Mouse (Mus musculus): ENCODE data around the gene H2-DMb1.

H2-DMb1 gene

DNA sequence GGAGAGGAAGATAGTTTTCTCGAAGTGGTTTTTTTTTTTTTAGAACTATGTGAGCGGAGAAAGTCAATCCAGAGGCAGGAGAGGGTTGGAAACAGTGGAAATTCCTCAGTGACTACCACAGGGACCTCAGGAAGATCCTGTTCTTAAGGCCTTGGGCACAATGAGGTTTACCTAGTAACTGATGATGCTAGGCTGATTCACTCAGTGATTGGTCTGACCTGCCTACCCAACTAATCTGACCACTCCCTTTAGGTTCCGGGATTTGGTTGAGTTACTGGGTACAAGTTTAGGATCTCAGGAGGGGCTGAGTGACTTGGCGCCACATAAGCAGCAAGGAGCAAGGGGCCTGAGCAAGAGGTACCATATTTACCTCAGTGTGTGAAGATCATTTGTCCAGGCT lies at the start of gene H2-DMb1:
H2-DMb1 (plus strand) TSS at position 150 of the 400 bp plus-strand sequence.
- peak; percentile 51 for DNase-seq (ENCODE audit: low read depth, low spot score)

DNA sequence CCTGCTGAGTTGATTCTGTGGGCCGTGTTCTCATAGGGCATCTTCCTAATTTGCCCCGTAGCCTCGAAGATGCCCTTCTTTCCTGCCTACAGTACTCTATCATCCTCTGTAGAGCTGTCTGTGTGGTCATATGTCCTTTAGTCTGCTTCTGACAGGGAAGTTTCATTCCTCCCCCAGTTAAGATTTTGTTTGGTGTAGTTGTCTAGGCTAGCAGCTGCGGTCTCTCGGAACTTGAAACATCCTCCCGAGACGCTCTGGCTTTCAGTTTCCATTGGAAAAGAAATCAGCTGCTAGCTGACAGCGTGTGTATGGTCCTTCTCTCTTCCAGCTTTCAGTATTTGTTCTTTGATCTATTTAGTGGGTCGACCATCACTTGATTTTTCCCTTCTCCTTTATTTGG lies 48.1 kb upstream of the H2-DMb1 start:
- DNase-seq (ENCODE audit: low read depth, low spot score) = no peak

DNA sequence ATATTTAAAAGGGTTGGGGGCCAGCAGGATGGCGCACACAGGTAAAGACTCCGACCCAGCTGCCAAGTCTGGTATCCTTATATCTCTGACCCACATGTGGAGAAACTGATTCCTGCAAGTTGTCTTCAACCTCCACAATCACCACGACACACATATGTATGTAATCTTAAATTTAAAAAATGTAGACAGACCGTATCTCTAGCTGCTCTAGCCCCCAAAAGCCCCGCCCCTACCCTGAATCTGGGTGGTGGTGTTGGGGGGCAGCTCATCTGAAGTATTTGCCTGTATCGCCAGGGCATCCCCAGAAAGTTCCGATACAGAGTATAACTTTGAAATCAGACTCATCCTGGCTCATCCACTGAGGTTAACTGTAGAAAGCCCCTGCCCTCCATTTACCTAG lies 46.3 kb upstream of the H2-DMb1 start:
- DNase-seq (ENCODE audit: low read depth, low spot score) = no peak

DNA sequence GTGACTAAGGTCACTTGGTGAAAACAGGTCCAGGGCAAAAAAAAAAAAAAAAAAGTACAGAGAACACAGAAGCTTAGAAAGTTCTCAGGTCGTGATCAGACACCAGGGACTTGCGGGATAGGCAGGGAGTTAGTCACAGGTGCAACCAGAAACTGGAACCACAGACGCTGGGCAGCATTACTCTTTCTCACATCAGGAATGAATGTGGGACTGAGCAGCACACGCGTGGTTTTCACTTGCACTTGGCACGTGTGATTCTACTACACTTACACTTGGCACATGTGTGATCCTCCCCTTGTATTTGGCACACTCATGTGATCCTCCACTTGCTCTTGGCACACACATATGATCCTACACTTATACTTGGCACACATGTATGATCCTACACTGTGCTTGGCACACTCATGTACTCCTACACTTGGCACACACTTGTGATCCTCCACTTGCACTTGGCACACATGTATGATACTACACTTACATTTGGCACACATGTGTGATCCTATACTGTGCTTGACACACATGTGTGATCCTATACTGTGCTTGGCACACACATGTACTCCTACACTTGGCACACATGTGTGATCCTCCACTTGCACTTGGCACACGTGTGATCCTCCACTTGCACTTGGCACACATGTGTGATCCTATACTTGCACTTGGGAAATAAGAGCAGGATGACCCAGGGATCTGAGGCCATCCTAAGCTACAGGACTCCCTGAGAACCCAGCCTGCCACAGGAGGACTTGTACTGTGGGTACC lies 45.6 kb upstream of the H2-DMb1 start:
- DNase-seq (ENCODE audit: low read depth, low spot score) = no peak

DNA sequence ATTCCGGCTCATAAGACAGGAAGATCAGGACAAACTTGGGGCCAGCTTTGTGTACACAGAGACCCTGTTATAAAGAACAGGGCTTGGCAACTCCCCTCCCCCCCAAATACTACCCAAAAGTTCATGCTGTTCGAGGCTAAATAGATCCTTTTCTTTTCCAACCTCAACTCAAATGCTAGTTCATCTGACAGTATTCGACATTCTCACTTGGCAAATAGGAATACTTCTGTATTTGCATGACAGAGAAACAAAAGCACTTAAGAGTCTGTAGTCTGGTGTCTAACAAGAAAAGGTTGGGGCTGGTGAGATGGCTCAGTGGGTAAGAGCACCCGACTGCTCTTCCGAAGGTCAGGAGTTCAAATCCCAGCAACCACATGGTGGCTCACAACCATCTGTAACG lies 44.4 kb upstream of the H2-DMb1 start:
- no peak for DNase-seq (ENCODE audit: low read depth, low spot score)

DNA sequence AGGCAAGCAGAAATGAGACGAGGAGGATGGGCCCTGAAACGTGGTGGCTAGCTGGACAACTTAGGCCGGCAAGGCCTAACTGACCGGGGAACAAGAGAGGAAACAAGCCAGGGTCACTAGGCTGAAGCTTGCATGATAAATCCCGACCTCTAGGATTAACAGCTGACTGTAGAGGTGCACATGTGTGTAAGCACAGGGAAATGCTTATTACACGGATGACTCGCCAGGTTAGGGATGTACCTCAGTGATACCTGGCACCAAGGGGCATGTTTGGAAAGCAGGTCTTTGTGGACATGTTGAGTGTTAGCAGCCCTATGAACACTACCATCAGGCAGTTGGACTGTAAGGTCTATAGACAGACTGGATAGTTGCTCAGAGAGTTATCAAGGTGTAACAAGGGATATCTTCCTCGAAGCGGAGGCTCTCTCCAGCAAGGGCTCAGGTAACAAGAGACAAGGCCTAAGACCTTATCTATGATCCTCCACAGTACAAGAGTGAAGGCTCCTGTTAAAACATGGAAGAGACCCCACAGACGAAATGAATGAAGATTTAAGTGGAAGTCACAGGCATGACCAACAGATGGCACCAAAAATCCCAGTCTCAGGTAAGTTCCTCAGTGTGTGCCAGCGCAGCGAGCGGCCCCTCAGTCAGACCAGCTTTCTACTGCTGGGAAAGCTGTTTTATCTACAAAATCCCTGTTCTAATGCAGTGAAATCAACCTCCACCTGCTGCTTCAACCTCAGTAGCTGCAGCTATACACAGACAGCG lies 43.6 kb upstream of the H2-DMb1 start:
- DNase-seq (ENCODE audit: low read depth, low spot score) = no peak

DNA sequence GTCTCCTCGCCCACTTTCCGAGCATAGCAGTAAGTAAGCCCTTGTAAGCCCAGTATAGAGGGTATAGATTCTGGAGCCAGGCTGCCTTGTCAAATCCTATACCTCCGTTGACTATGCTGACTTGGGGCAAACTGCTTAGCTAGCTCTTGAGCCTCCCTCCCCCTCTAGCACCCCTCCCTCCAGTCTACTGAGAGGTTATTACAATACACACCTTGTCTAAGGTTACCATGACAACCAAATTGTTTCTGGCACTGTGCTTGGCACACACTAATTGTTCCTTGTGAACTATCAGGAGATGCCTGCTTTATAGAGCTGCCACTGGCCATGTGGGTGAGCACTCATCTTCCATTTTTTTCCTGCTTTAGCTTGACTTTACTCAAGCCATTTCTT lies 43.1 kb upstream of the H2-DMb1 start:
- DNase-seq (ENCODE audit: low read depth, low spot score) = no peak

DNA sequence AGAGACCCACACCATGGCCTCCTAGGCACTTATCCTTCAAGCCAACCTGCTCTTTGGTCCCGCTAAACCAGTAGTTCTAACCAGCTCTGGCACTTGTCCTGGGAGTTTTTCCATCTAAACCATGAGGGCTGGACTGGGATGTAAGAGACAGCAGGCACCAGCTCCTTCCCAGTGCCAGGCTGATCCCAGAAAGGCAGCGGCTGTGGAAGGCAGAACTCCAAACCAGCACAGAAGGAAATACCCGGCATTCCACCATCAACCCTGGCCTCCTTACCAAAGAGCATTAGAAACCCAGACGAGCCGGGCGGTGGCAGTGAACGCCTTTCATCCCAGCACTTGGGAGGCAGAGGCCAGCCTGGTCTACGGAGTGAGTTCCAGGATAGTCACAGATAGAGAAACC lies 42.6 kb upstream of the H2-DMb1 start:
- no peak for DNase-seq (ENCODE audit: low read depth, low spot score)

DNA sequence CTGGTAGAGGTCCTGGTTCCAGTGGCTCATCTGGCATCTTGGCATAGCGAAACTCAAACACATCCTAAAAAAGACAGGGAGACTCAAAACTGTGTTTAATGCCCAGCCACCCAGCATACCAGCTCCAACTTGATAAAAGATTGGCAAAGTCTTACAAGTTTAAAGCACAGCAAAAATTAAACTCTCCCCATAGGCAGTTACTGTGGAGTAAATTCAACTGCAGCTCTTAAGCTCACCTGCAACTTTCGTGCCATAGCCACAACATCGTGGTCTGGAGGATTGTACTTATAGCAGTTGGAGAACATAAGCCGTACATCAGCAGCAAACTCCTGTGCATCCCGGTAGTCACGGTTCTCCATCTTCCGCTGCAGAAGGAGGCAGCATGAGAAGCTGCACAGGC lies 38.8 kb upstream of the H2-DMb1 start:
- no peak for DNase-seq (ENCODE audit: low read depth, low spot score)

DNA sequence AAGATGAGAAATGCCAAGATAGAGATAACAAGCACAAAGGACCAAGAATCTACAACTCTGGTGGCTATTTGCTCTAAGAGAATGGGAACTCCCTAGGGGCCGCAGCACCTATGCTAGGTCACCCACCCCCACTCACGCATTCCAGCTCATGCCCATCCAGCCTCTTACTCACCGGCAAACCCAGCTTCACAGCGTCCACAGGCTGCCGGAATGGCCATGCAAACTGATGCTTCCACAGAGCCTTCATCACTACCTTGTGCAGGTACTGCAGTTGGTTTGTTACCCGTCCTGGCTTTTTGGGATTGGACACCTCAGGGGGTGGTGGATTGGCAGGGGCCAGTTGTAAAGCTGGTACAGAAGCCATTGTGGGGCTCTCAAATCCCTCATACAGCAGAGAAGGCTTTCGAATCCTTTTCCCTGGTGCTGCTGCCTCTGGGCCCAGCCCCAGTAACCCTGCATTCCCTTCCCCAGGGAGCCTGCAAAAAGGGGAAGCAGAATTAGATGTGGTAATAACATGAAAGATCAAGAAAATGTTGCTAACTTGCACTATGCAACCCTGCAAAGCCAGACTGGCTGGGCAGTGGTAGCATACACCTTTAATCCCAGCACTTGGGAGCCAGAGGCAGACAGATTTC lies 36.0 kb upstream of the H2-DMb1 start:
- no peak for DNase-seq (ENCODE audit: low read depth, low spot score)

DNA sequence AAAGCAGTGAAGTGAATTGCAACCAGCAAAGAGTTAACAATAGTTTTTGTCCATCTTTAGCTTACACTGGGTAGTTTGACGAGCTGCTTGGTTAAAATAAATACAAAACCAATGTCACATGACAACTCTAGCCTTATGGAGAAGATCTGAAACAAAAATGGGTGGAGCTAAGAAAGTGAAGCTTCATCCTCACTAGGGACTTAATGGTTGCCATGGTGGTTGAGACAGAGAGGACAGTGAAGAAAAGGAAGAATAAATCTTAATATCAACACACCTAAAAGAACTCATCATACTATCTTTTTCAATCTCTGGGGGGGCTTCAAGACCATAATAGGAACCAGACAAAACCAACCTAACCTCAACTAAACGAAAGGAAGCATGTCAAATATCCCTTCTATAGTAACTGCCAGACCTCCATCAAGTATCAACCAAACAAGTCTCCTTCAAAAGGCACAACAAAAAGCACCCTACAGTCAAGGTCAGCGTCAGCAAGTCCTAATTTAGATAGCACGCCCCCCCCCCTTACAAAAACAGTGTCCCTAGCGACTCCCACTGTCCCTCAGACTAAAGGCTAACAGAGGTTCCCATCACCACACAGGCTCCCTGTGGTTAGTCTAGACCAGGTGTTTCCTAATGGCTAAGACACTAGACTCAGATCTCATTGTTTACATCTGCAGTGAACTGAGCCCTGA lies 35.3 kb upstream of the H2-DMb1 start:
- DNase-seq (ENCODE audit: low read depth, low spot score) = no peak

DNA sequence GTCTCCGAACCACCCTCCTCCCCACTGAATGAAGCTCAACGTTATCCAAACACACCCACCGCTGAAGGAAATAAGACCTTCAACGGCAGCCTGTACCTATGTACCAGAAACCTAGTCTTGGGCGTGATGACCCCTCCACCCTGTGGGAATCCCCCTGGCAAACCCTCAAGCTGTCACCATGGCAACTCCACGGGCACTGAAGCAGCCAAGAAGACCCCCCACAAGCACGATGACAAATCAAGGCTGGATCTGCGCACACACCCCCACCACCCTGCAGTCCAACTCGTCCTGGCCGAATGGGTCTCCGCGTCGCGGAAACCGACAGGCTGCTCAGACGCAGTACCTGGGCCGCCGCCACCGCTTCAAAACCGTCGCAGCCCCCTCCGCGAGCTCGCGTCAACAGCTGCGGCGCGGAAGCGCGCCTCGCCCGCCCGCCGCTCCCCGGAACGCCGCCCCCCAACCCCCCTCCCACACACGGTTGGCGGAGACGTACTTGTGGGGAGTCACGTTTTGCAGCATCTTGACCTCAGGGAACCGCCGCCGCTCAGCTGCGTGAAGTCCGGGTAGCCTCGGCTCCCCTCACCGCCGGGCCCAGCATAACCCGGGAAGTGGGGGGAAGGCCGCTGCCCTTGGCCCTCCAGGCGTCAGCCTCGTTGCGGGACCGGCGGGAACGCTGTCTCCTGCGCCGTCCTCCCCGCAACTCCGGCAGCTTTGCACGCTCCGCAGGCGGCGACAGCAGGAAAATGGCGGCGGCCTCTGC lies 34.6 kb upstream of the H2-DMb1 start:
- DNase-seq (ENCODE audit: low read depth, low spot score) = peak; percentile 30

DNA sequence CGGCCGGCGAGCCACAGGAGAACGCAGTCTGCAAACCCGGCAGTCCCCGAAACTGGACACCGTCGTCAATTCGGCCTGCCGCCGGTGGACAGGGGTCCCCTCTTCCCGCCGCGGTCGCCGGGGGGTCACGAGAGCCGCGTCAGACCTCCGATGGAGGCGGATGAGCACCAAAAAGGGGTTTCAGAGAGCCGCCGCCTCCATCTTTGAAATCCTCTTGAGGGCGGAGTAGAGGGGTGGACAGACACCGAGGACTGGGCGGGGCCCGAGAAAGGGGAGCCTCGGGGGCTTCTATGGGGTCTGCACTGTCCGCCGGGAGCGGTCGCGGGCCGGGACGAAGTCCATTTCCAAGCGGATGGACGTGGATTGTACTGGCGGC lies 34.0 kb upstream of the H2-DMb1 start:
- DNase-seq (ENCODE audit: low read depth, low spot score) = no peak

DNA sequence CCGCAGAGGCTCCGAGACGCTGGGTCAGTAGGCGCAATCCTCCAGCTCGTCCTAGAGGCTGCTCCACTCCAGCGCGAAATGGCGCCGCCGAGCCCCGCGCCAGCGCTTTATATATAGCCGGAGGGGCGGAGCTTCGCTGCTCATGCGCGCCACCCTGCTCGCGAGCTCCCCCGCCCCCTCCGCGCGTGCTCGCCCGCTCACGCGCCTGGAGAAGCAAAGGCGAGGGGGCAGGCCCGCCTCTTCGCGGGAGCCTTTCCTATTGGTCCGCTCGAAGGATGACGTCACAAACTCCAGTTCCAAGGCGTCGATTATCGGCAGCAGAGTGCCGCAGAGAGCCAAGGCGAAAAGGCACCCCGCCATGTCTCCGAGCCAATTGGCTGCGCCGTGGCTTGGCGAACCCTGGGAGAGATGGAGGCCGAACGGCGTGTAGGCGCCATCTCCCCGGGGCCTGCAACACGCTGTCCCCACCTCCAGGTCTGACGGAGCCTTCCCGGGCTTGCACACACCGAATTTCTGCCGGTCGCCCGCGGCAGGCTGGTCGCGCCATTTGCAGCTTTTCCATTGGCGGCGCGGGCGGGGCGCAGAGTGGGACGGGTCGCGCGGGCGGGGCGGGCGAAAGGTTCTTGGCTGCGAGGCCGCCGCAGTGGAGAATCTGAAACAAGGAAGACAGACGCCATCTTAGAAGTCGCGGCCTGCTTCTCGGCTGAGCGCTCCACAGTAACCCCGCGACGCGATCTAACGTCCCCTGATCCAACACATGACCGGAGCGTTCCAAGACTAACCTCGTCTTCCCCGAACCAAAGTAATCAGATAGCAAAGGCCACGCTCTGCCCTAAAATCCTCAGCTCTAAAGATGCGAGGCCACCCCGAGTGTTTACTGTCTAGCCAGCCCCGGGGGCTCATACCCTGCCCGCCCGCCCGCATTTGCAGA lies 33.4 kb upstream of the H2-DMb1 start, which contains the start of gene H2-DMa:
H2-DMa (plus strand) TSS at position 293 of the 931 bp plus-strand sequence.
- DNase-seq (ENCODE audit: low read depth, low spot score) = peak; percentile 99

DNA sequence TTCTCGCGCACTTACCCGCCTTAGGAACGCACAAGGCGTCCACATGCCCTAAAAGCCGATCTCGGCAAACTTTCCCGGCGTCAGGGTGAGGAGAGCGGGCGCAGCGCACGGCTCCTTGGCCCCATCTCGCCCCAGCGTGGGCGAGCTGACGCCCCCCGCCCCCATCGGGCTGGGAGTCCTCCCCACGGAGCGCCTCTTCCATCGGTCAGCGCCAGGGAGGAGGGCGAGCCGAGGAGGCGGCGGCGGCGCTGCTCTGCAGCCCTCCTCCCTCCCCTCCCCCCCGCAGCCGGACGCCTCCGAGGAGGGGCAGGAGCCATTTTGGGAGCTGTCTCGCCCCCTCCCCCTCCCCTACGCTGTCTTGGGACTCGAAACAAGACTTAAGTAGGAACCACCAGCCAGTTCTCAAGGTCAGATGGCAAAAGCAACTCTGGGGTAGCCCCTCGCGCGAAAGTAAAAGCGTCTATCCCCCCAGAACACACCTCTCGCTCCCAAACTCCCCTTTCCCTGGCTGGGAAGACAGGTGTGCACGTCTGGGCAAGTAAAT lies 32.6 kb upstream of the H2-DMb1 start:
- DNase-seq (ENCODE audit: low read depth, low spot score) = peak; percentile 83

DNA sequence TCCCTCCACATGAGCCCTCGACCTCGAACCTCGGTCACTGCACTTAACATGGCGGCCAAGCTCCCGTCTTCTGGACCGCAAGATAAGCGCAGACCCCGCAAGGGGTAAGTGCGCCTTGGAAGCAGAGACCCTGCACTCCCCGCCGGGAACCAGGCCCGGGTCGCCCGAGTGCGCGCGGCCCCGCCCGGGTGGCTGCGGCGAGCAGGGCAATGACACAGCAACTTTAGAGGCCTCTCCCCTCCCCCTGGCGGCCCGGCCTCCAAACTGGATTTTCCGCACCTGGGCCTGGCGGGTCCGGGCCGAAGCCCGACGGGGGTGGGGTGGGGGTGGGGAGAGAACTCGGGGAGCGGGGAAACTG lies 32.1 kb upstream of the H2-DMb1 start:
- DNase-seq (ENCODE audit: low read depth, low spot score) = no peak

DNA sequence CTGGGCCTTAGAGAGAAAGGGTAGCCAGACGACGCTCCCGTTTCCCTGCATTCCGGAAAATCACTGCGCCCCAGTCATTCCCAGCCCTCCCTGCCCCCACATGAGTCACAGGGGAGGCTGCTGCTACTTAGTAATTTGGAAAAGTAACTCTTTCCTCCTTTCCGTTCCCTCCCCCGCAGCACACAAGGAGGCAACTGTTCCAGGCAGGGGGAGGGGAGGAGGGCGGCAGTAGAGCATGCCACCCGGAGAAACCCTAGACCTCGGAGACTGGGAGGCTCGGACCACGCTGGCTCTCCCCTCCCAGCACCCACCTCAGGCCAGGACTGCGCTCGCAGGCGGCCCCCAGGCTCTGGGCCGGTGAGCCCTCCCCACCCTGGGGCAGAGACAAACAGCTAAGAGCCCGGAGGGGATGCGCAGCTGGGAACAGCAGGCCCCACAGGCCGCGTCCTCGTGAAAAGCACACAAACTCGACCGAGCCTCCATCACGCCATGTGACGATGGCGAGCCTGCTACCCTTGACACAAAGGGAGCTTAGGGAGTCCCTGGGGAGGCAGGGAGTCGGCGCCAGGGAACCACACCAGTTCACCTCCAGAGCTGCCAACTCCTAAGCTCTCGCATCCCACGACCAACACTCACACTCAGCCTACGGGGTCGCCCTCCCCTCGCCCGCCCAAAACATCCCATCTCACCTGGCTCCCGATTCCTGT lies 31.5 kb upstream of the H2-DMb1 start:
- peak; percentile 92 for DNase-seq (ENCODE audit: low read depth, low spot score)

DNA sequence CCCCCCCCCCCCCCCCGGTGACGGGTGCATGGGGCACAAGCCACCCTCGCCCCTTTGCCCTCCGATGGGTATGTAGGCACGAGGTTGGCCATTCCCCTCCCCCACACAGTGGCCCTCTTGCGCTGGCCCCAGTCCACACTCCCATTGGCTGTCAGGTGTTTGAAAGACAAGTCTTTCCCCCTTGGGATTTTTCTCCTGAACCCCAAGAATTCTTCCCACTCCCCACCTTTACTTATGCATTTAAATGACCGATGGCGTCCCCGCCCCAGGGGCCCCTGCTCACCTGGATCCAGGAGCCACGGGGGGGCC lies 31.0 kb upstream of the H2-DMb1 start:
- DNase-seq (ENCODE audit: low read depth, low spot score) = peak; percentile 77

DNA sequence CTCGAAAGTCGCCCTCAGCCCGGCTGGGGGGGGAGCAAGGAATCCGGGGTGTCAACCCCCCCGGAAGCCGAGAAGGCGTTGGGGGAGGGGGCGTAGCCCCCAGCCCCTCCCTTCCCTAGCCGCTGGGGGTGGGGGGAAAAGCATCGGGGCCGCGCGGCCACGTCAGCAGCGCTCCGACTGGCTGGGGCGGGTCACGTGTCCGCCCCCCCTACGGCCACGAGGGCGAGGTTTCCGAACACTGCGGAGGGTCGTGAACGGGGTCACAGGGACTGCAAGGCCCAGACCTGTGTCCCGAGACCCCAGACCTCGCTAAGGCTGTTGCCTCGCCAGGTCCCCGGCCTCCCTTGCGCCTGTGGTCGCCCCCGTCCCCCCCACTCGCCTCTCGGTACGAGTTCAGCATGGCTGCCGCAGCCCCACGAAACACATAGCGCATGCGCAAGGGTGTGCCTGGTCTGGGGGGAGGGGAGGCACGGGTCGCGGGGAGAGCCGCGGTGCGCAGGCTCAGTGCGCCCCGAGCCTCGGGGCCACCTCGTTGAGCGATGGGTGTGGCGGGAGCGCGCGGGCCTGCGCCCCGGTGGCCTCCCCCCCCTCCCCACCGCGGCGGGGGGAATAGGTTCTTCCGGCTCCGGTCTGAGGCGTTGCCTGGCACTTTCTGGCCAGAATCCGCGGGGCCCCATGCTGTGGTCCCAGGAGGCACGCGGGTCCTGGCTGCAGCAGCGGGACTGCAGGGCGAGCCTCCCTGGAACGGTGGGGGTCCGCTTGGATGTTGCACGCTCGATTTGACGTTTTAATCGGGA lies 30.5 kb upstream of the H2-DMb1 start, which contains the start of gene Brd2:
Brd2 (minus strand) TSS at position 447 of the 797 bp plus-strand sequence.
- peak; percentile 96 for DNase-seq (ENCODE audit: low read depth, low spot score)
